Mouse (Mus musculus) hindbrain, embryonic 14.5 days (tissue): ENCODE measurements around the gene Shtn1. TPM values are rescaled to one million over a fixed set of nuclear protein-coding genes. Genes with fewer than 3 reads are reported as not detected.

Source experiments
- ATAC-seq: fragments of 200-750 bp; cut with Nextera tagmentation; 2 replicates; pipeline ENCODE4 v1.8.0; 2017; ENCODE audit warnings: moderate number of reproducible peaks, mild to moderate bottlenecking, moderate TSS enrichment, moderate library complexity; ENCODE audit not compliant: low FRiP score
- DNase-seq: peaks from one replicate; pipeline ENCODE4 v3.0.0-alpha.2; 2015; ENCODE audit warnings: low spot score
- H3K27ac ChIP-seq: fragments of 300-500 bp; sonication (generic); 2 replicates; pipeline ENCODE4 v1.5.1; 2014; ENCODE audit warnings: mild to moderate bottlenecking, moderate library complexity
- H3K27me3 ChIP-seq: fragments of 300-500 bp; sonication (generic); 2 replicates; pipeline ENCODE4 v1.6.1; 2014; ENCODE audit warnings: mild to moderate bottlenecking, low read length, mixed read lengths; ENCODE audit not compliant: control insufficient read depth, insufficient read depth
- H3K36me3 ChIP-seq: fragments of 300-500 bp; sonication (generic); replicated peaks from 2 replicates; pipeline ENCODE4 v1.6.1; 2014; ENCODE audit not compliant: control insufficient read depth, insufficient read depth
- H3K4me1 ChIP-seq: fragments of 300-500 bp; sonication (generic); replicated peaks from 2 replicates; pipeline ENCODE4 v1.6.1; 2014; ENCODE audit warnings: antibody characterized with exemption, low read length, mixed read lengths; ENCODE audit not compliant: control insufficient read depth, insufficient read depth
- H3K4me2 ChIP-seq: fragments of 300-500 bp; sonication (generic); replicated peaks from 2 replicates; pipeline ENCODE4 v1.6.1; 2014; ENCODE audit warnings: mild to moderate bottlenecking, moderate library complexity
- H3K4me3 ChIP-seq: fragments of 300-500 bp; sonication (generic); replicated peaks from 2 replicates; pipeline ENCODE4 v1.5.1; 2014; ENCODE audit warnings: mild to moderate bottlenecking, low read length
- H3K9ac ChIP-seq: fragments of 300-500 bp; sonication (generic); 2 replicates; pipeline ENCODE4 v1.6.1; 2014
- H3K9me3 ChIP-seq: fragments of 300-500 bp; sonication (generic); 2 replicates; pipeline ENCODE4 v1.6.1; 2016; ENCODE audit warnings: low read length; ENCODE audit not compliant: control insufficient read depth
- WGBS: fragments of 180-500 bp; shearing (Covaris S2); extraction: QIAGEN DNeasy Blood & Tissue Kit; methylation state at CpG from one replicate; pipeline ENCODE4 v1.1.7; 2014; 5-methylcytosine and 5-hydroxymethylcytosine counted together
- polyA plus RNA-seq: library from polyadenylated mRNA; unstranded; fragments of >200 nt; fragmentation: Nextera tagmentation; extraction: Ambion mirVana; gene quantifications from 2 replicates; pipeline ENCODE4 v1.2.1, GENCODE M21; 2014

Gene Shtn1
- polyA plus RNA-seq, 1 experiment from 2014 or later: 51.8 TPM

DNA sequence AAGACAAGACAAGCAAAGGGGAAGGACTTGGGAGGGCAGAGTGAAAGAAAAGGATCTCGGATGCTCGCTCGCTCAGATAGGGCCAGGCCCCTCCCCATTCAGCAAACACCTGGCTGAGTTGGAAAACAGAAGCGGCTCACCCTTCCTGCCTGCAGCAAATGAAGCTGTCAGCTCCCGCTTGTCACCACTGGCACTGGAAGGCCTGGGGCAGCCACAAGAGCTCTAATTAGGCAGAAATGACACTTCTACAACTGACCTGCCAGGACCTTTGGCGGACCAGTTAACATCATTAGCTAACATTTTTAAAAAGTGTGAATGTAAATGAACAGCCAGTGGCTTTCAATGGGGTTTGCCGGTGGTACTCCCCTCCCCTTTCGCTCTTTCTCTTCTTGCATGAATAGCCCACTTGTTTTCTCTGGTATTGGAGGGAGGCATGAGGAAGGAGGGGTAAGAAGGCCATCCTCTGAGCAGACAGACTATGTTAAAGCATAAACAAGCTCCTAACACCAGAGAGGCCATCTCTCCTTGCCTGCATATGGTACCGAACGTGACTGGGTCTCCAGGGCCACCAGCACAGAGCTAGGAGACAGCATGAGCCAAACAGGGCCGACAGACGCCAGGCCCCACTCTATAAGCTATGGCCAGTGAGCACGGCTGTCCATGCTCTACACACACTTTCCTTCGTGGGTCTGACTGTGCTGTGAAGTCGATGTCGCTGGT is 144.7 kb downstream of the Shtn1 start:
- H3K9me3 ChIP-seq: no peaks in the 10 kb centered on the region
- no peaks in the 10 kb centered on the region for H3K36me3 ChIP-seq
- ATAC-seq (no peak; the same call in 1 of the 2 replicates), DNase-seq (no peak)
- WGBS: 11% methylated on average over 16 of the region's 16 CpGs
- H3K4me3 ChIP-seq: no peak overlapping the region
- H3K9ac ChIP-seq: no peak overlapping the region
- peaks cover 78% of the 10 kb centered on the region for H3K27me3 ChIP-seq
- 0 out of 2 replicates have a peak overlapping the region, but pooled peaks have one; percentile 10 for H3K4me2 ChIP-seq
- no peaks in the 10 kb centered on the region; the same call in 1 of the 2 replicates for H3K4me1 ChIP-seq
- no peak overlapping the region for H3K27ac ChIP-seq

Other genes starting within 250 kb of the Shtn1 start
- gene Eno4, start 132.7 kb downstream of the Shtn1 start, polyA plus RNA-seq: 1.7 and 2.0 TPM in 2 replicates
- gene Hspa12a, start 132.4 kb downstream of the Shtn1 start, polyA plus RNA-seq: 40.5 and 45.5 TPM in 2 replicates
- gene Vax1, start 94.0 kb upstream of the Shtn1 start, polyA plus RNA-seq: not detected in 2 replicates
- gene Kcnk18, start 143.1 kb upstream of the Shtn1 start, polyA plus RNA-seq: not detected in 2 replicates
- 17.7 and 19.8 TPM in 2 replicates for gene Slc18a2, start 184.8 kb upstream of the Shtn1 start, polyA plus RNA-seq
- gene Rps12-ps3, start 246.2 kb upstream of the Shtn1 start, polyA plus RNA-seq: 16.6 and 17.1 TPM in 2 replicates